Mouse (Mus musculus): ENCODE measurements around the gene Tmem176a. TPM values are rescaled to one million over a fixed set of nuclear protein-coding genes. Genes with fewer than 3 reads are reported as not detected.

Gene Tmem176a
- polyA plus RNA-seq, 1 experiment from 2014 or later, result 92.7 TPM

GRCm38 (mm10) chr6:48894203-48894602 lies 53.5 kb downstream of the Tmem176a start:
- H3K4me1 ChIP-seq (ENCODE audit: control insufficient read depth, insufficient read depth, low read length), result no peaks in the 10 kb centered on the region
- no peak for DNase-seq (ENCODE audit: low spot score)
- no peak overlapping the region for H3K27ac ChIP-seq (replicated peaks; ENCODE audit: low read depth, low read length)
- H3K4me2 ChIP-seq (ENCODE audit: low read depth, low read length), result no peak overlapping the region
- H3K27me3 ChIP-seq (replicated peaks; ENCODE audit: control insufficient read depth, insufficient read depth, low read length), result no peaks in the 10 kb centered on the region
- no peak overlapping the region for H3K9ac ChIP-seq (ENCODE audit: low read depth, low read length)
- no peaks in the 10 kb centered on the region for H3K36me3 ChIP-seq (ENCODE audit: control insufficient read depth, insufficient read depth, low read length)
- H3K9me3 ChIP-seq (ENCODE audit: control insufficient read depth, low read length), result no peaks in the 10 kb centered on the region
- 70% methylated on average over 4 of the region's 4 CpGs for WGBS
- no peak overlapping the region for H3K4me3 ChIP-seq (ENCODE audit: low read depth, low read length)
- no peak for ATAC-seq (ENCODE audit: low read depth)

GRCm38 (mm10) chr6:48894938-48895818 lies 54.5 kb downstream of the Tmem176a start:
- Histone ChIP-seq H3K4me2 (ENCODE audit: low read depth, low read length) (no peak overlapping the region), H3K36me3 (ENCODE audit: control insufficient read depth, insufficient read depth, low read length) (no peaks in the 10 kb centered on the region), H3K4me1 (ENCODE audit: control insufficient read depth, insufficient read depth, low read length) (no peaks in the 10 kb centered on the region), H3K9me3 (ENCODE audit: control insufficient read depth, low read length) (no peaks in the 10 kb centered on the region), H3K27me3 (replicated peaks; ENCODE audit: control insufficient read depth, insufficient read depth, low read length) (no peaks in the 10 kb centered on the region), H3K9ac (ENCODE audit: low read depth, low read length) (no peak overlapping the region), H3K27ac (replicated peaks; ENCODE audit: low read depth, low read length) (no peak overlapping the region), H3K4me3 (ENCODE audit: low read depth, low read length) (no peak overlapping the region)
- DNase-seq (ENCODE audit: low spot score) (no peak), ATAC-seq (ENCODE audit: low read depth) (no peak)
- WGBS, result 87% methylated on average over 8 of the region's 8 CpGs

GRCm38 (mm10) chr6:48895941-48896340 lies 55.2 kb downstream of the Tmem176a start:
- Histone ChIP-seq H3K4me3 (ENCODE audit: low read depth, low read length) (no peak overlapping the region), H3K27me3 (replicated peaks; ENCODE audit: control insufficient read depth, insufficient read depth, low read length) (no peaks in the 10 kb centered on the region), H3K27ac (replicated peaks; ENCODE audit: low read depth, low read length) (no peak overlapping the region), H3K36me3 (ENCODE audit: control insufficient read depth, insufficient read depth, low read length) (no peaks in the 10 kb centered on the region), H3K4me2 (ENCODE audit: low read depth, low read length) (no peak overlapping the region), H3K9me3 (ENCODE audit: control insufficient read depth, low read length) (no peaks in the 10 kb centered on the region), H3K4me1 (ENCODE audit: control insufficient read depth, insufficient read depth, low read length) (no peaks in the 10 kb centered on the region), H3K9ac (ENCODE audit: low read depth, low read length) (no peak overlapping the region)
- ATAC-seq (ENCODE audit: low read depth), result no peak
- 90% methylated on average over 5 of the region's 5 CpGs for WGBS
- DNase-seq (ENCODE audit: low spot score), result no peak

Other genes starting within 250 kb of the Tmem176a start
- gene Repin1, start 247.0 kb upstream of the Tmem176a start, polyA plus RNA-seq (2014; fragmentation: Nextera tagmentation; extraction: Ambion mirVana), result 23.1 and 23.4 TPM in 2 replicates
- gene Gm44965, start 247.0 kb upstream of the Tmem176a start, polyA plus RNA-seq (2014; fragmentation: Nextera tagmentation; extraction: Ambion mirVana), result not detected in 2 replicates
- 5.9 and 6.1 TPM in 2 replicates for gene Zfp775, start 238.9 kb upstream of the Tmem176a start, polyA plus RNA-seq (2014; fragmentation: Nextera tagmentation; extraction: Ambion mirVana)
- 0.77 and 0.90 TPM in 2 replicates for gene AI854703, start 214.2 kb upstream of the Tmem176a start, polyA plus RNA-seq (2014; fragmentation: Nextera tagmentation; extraction: Ambion mirVana)
- 0.46 and 0.93 TPM in 2 replicates for gene Gimap8, start 193.7 kb upstream of the Tmem176a start, polyA plus RNA-seq (2014; fragmentation: Nextera tagmentation; extraction: Ambion mirVana)
- gene Gimap9, start 164.8 kb upstream of the Tmem176a start, polyA plus RNA-seq (2014; fragmentation: Nextera tagmentation; extraction: Ambion mirVana), result 7.4 and 9.1 TPM in 2 replicates
- 12.6 and 13.3 TPM in 2 replicates for gene Gimap4, start 156.4 kb upstream of the Tmem176a start, polyA plus RNA-seq (2014; fragmentation: Nextera tagmentation; extraction: Ambion mirVana)
- gene Gimap6, start 132.7 kb upstream of the Tmem176a start, polyA plus RNA-seq (2014; fragmentation: Nextera tagmentation; extraction: Ambion mirVana), result 19.6 and 22.8 TPM in 2 replicates
- 3.2 TPM in 1 of 2 replicates, not detected in the other for gene Gm28053, start 122.3 kb upstream of the Tmem176a start, polyA plus RNA-seq (2014; fragmentation: Nextera tagmentation; extraction: Ambion mirVana)
- gene Gimap7, start 122.3 kb upstream of the Tmem176a start, polyA plus RNA-seq (2014; fragmentation: Nextera tagmentation; extraction: Ambion mirVana), result not detected in 2 replicates
- gene Gimap1, start 101.9 kb upstream of the Tmem176a start, polyA plus RNA-seq (2014; fragmentation: Nextera tagmentation; extraction: Ambion mirVana), result 10.5 and 12.7 TPM in 2 replicates
- gene Gimap5, start 94.7 kb upstream of the Tmem176a start, polyA plus RNA-seq (2014; fragmentation: Nextera tagmentation; extraction: Ambion mirVana), result 5.2 and 5.3 TPM in 2 replicates
- gene Gimap3, start 70.1 kb upstream of the Tmem176a start, polyA plus RNA-seq (2014; fragmentation: Nextera tagmentation; extraction: Ambion mirVana), result not detected in 2 replicates
- 244 and 254 TPM in 2 replicates for gene Tmem176b, start 577 bp downstream of the Tmem176a start, polyA plus RNA-seq (2014; fragmentation: Nextera tagmentation; extraction: Ambion mirVana)
- 0.08 TPM in 1 of 2 replicates, not detected in the other for gene Aoc1, start 32.0 kb downstream of the Tmem176a start, polyA plus RNA-seq (2014; fragmentation: Nextera tagmentation; extraction: Ambion mirVana)
- gene 1600015I10Rik, start 89.0 kb downstream of the Tmem176a start, polyA plus RNA-seq (2014; fragmentation: Nextera tagmentation; extraction: Ambion mirVana), result not detected in 2 replicates
- not detected in 2 replicates for gene Doxl2, start 134.0 kb downstream of the Tmem176a start, polyA plus RNA-seq (2014; fragmentation: Nextera tagmentation; extraction: Ambion mirVana)
- gene Svs1, start 145.9 kb downstream of the Tmem176a start, polyA plus RNA-seq (2014; fragmentation: Nextera tagmentation; extraction: Ambion mirVana), result not detected in 2 replicates
- 1.2 and 1.6 TPM in 2 replicates for gene Gpnmb, start 195.6 kb downstream of the Tmem176a start, polyA plus RNA-seq (2014; fragmentation: Nextera tagmentation; extraction: Ambion mirVana)
- 69.8 and 72.1 TPM in 2 replicates for gene Malsu1, start 232.9 kb downstream of the Tmem176a start, polyA plus RNA-seq (2014; fragmentation: Nextera tagmentation; extraction: Ambion mirVana)

Measured in embryonic facial prominence, embryonic 14.5 days (tissue).